Comparison of ENCODE assay signal across 9 mouse cellular contexts in the genomic region with DNA sequence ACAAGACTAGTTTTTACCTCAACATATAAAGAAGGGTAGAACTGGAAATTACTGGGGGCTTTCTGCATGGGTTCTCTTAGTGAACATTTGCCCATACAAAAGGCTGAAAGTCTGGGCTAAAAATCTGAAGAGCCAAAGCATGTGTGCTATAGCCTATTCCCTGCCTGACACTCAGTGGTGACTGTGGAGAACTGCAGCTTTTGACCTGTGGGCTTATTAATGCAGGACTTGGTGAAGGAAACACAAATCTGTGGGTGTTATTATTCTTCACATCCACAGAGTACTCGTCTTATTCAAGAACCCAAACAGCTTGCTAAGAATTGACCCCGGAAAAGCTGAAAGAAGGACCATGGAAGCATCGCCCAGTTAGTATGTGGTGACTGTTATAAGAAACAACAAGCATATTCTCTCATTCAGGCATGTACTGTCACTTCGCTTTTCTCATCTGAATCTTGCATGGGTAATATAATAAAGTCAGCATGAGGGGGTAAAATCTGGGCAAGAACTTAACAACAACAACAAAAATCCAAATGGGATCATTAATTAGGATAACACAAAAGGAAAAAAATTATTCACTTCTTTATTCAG.
A peak's percentile ranks its signal among the peaks of the same experiment; 100 is the strongest.
DNase-seq lines count a peak whose midpoint lies in the region; ATAC-seq lines count a peak whose summit lies in the region.
"Had no signal": no experiment of that assay in that cellular context is flagged by ENCODE, and none has a peak within 500 bp of the region (broad histone marks: within the 10 kb centered on the region; RNA-seq: fewer than 3 reads in every experiment).

No protein-coding gene starts in this region.

- H3K4me1 ChIP-seq in neural tube, embryonic 11.5 days (ENCODE audit: control insufficient read depth, insufficient read depth, low read length) = no peaks in the 10 kb centered on the region
- no peaks in the 10 kb centered on the region for H3K4me1 ChIP-seq in hindbrain, embryonic 11.5 days (replicated peaks; ENCODE audit: control insufficient read depth, insufficient read depth, low read length)
- no peaks in the 10 kb centered on the region for H3K4me1 ChIP-seq in neural tube, embryonic 14.5 days (ENCODE audit: control insufficient read depth, insufficient read depth, low read length)

- no peak for DNase-seq in frontal cortex, postnatal 10 days (ENCODE audit: low spot score in 2 of 2)
- peak; percentile 35 for DNase-seq in neural tube, embryonic 11.5 days (ENCODE audit: low spot score)
- DNase-seq in neural tube, embryonic 10.5 days (ENCODE audit: extremely low spot score, low spot score) = no peak
- DNase-seq in hindbrain, embryonic 11.5 days (ENCODE audit: low spot score) = peak; percentile 37
- DNase-seq in lung, postnatal 36 days = no peak

- no peaks in the 10 kb centered on the region for H3K36me3 ChIP-seq in neural tube, embryonic 11.5 days (ENCODE audit: control insufficient read depth, insufficient read depth, low read length)
- no peaks in the 10 kb centered on the region for H3K36me3 ChIP-seq in hindbrain, embryonic 11.5 days (ENCODE audit: control insufficient read depth, insufficient read depth, low read length)
- no peaks in the 10 kb centered on the region for H3K36me3 ChIP-seq in neural tube, embryonic 14.5 days (ENCODE audit: control insufficient read depth, insufficient read depth, low read length)

- 56% methylated on average over 4 of the region's 4 CpGs for WGBS in neural tube, embryonic 11.5 days
- 53% methylated on average over 4 of the region's 4 CpGs for WGBS in hindbrain, embryonic 11.5 days
- WGBS in neural tube, embryonic 14.5 days = 52% methylated on average over 4 of the region's 4 CpGs

- no peak overlapping the region for H3K4me3 ChIP-seq in neural tube, embryonic 11.5 days (ENCODE audit: low read depth, low read length)
- H3K4me3 ChIP-seq in hindbrain, embryonic 11.5 days (ENCODE audit: low read depth, low read length) = no peak overlapping the region
- no peak overlapping the region for H3K4me3 ChIP-seq in neural tube, embryonic 14.5 days (ENCODE audit: low read depth, low read length)

- H3K9me3 ChIP-seq in neural tube, embryonic 11.5 days (ENCODE audit: control insufficient read depth, low read length) = no peaks in the 10 kb centered on the region
- no peaks in the 10 kb centered on the region for H3K9me3 ChIP-seq in hindbrain, embryonic 11.5 days (ENCODE audit: control insufficient read depth, low read length)
- H3K9me3 ChIP-seq in neural tube, embryonic 14.5 days (ENCODE audit: control insufficient read depth, low read length) = no peaks in the 10 kb centered on the region

- no peak overlapping the region for H3K4me2 ChIP-seq in neural tube, embryonic 11.5 days (ENCODE audit: low read depth)
- H3K4me2 ChIP-seq in hindbrain, embryonic 11.5 days (replicated peaks; ENCODE audit: low read depth, low read length) = no peak overlapping the region
- no peak overlapping the region for H3K4me2 ChIP-seq in neural tube, embryonic 14.5 days (ENCODE audit: low read depth, low read length)

- peak; percentile 97 for ATAC-seq in frontal cortex, adult (ENCODE audit: low TSS enrichment)
- ATAC-seq in neural tube, embryonic 11.5 days (ENCODE audit: insufficient read depth, low FRiP score, low TSS enrichment) = peak; percentile 86; the same call in 1 of the 2 replicates
- ATAC-seq in hindbrain, embryonic 11.5 days (ENCODE audit: low FRiP score) = peak; percentile 83
- ATAC-seq in neural tube, embryonic 14.5 days (ENCODE audit: low read depth) = peak; percentile 94
- ATAC-seq in erythroblast, adult 5-6 weeks (replicated peaks; ENCODE audit: low FRiP score, poor library complexity, severe bottlenecking) = no peak

- no peak overlapping the region for H3K27ac ChIP-seq in neural tube, embryonic 11.5 days (ENCODE audit: low read depth, low read length)
- H3K27ac ChIP-seq in hindbrain, embryonic 11.5 days (ENCODE audit: low read depth, low read length) = no peak overlapping the region
- H3K27ac ChIP-seq in neural tube, embryonic 14.5 days (ENCODE audit: low read depth, low read length) = no peak overlapping the region

- H3K27me3 ChIP-seq in neural tube, embryonic 11.5 days (ENCODE audit: control insufficient read depth, insufficient read depth, low read length) = no peaks in the 10 kb centered on the region
- H3K27me3 ChIP-seq in hindbrain, embryonic 11.5 days (ENCODE audit: control insufficient read depth, insufficient read depth, low read length) = no peaks in the 10 kb centered on the region
- no peaks in the 10 kb centered on the region for H3K27me3 ChIP-seq in neural tube, embryonic 14.5 days (ENCODE audit: control insufficient read depth, insufficient read depth, low read length)
- H3K27me3 ChIP-seq: CH12.LX had no signal

- H3K9ac ChIP-seq in neural tube, embryonic 11.5 days (ENCODE audit: low read length) = no peak overlapping the region
- no peak overlapping the region for H3K9ac ChIP-seq in hindbrain, embryonic 11.5 days (ENCODE audit: low read depth, low read length)
- H3K9ac ChIP-seq in neural tube, embryonic 14.5 days (replicated peaks; ENCODE audit: low read depth, low read length) = no peak overlapping the region

Comparison
In these comparisons a context has a peak if more than half of its experiments do, and no peak if none do; other contexts are left out.
1. DNase-seq: peak in neural tube, embryonic 11.5 days (single experiment) and hindbrain, embryonic 11.5 days (single experiment); none in frontal cortex, postnatal 10 days (0 of 2), neural tube, embryonic 10.5 days (single experiment) and lung, postnatal 36 days (single experiment).